Mouse (Mus musculus) kidney, adult 2 months (tissue): ENCODE data around the gene Rnase12.

Source experiments
- CTCF ChIP-seq: fragments of 200-500 bp; conservative IDR thresholded peaks from 2 replicates; pipeline ENCODE4 v1.5.1; 2011; ENCODE audit warnings: low read depth, mild to moderate bottlenecking, control low read depth, low read length, moderate library complexity, mixed read lengths; ENCODE audit not compliant: insufficient read depth, insufficient read length
- POLR2A ChIP-seq: fragments of 200-500 bp; IDR thresholded peaks from one replicate; pipeline ENCODE4 v1.6.1; 2011; ENCODE audit warnings: low read depth, low read length, control low read depth

- TF ChIP-seq CTCF (no peak), POLR2A (no peak)
These were observed 34.0 kb downstream of the Rnase12 start for GRCm38 (mm10) chr14:51023457-51023856.
